Mouse (Mus musculus) ovary, postnatal 14 days (tissue): ENCODE results near the gene Fuk.
A peak's percentile ranks its signal among the peaks of the same experiment; 100 is the strongest.
"Not testable (repeated sequence)": the region's sequence is repeated elsewhere in the genome, so short reads cannot be mapped to it uniquely, and the experiment has no call there.

ENCODE experiments used
- DNase-seq: peaks from one replicate; pipeline ENCODE4 v3.0.0; 2022; ENCODE audit warnings: low spot score

The Fuk gene

DNA sequence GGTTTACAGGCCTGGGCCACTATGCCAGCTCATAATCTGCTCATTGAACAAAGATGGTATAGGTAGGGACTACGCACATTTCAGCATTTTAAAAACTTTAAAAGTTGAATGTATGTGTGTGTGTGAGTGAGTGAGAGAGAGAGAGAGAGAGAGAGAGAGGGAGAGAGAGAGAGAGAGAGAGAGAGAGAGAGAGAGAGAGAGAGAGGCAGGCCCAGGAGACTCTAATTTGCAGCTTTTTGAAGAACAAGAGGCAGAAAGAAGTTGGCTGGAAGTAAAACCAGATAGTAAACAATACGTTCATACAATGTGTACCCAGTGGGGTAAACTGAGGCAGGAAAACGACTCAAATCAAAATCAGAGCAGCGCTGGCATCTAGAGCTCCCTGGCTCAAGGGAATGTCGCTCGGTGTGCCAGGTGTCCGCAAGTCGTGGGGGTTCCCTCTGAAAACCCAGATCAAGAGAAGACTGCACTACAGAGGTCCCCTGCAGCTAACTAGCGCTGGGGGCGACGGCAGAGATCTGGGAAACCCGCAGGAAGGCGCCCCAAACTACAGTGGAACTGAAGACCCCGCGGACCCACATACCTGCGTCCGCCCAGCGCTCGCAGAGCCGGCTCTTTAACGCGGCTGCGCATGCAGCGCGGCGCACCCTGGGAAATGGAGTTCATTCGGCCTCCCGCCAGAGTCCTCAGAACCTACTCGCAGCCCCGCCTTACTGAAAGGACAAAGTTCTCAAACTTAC, at the start of gene Fuk:
Gene Fuk (minus strand): TSS at position 650 of the 740 bp plus-strand sequence.
- peak; percentile 78 for DNase-seq

DNA sequence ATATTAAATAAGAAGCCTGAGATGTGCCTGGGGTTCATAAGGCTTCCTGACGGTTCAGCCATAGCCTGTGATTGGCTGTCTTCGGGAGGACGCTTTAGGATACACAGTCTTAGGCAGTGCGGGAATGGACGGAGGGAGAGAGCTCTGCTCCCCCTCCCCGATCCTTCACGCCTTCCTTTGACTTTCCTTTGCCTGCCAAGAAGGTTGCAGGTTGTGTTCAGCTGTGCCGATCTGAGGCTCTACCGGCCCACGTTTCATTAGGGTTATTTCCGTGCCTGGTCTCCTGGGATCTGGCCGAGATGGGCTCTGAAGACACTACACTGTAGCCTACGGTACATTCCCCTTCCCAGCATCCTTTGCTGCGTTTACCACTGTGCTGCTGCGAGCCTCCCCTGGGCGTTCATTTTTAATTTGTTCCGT, 47.8 kb upstream of the Fuk start:
- no peak for DNase-seq

DNA sequence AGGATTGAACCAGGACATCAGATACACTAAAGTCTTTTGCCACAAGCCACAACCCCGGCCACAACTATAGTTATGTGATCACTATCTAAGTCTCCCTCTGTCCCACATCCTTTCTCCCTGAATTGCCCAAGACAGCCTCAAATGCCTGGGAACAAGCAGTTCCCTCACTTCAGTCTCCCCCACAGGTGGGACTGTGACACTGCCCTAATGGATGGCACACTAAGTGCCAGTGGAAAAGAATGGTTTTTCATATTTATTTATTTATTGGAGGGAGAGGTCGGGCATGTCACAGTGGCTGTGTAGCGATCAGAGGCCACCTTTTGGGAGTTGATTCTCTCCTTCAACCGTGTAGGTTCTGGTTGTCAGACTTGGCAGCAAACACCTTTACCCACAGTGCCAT, 43.4 kb upstream of the Fuk start:
- no peak for DNase-seq

DNA sequence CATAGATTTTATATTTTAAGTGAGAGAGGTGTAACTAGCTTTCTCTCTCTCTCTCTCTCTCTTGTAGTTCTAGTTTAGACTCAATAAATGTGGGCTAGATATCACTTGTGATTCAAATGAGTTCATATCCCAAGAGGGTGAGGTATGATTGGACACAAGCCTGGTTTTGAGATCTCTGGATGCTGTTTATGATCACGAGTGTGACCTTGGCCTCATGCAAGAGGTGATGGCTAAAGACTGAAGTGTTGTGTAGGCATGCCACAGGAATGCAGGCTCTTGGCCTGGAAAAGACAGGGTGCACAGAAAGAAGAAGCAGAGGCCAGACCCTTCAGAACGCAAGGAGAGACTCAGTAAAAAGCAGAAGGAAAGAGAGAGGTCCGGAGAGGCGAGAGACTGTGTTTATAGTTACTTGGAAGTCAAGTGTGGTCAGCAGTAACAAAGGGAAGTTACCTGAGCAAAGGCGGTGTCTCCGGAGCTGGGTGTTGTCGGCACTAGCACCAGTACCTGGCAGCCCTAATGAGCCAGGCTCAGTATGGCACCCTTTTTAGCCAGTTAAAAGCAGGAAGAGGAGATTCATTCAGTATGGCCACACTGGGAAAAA, 42.1 kb upstream of the Fuk start:
- no peak for DNase-seq

DNA sequence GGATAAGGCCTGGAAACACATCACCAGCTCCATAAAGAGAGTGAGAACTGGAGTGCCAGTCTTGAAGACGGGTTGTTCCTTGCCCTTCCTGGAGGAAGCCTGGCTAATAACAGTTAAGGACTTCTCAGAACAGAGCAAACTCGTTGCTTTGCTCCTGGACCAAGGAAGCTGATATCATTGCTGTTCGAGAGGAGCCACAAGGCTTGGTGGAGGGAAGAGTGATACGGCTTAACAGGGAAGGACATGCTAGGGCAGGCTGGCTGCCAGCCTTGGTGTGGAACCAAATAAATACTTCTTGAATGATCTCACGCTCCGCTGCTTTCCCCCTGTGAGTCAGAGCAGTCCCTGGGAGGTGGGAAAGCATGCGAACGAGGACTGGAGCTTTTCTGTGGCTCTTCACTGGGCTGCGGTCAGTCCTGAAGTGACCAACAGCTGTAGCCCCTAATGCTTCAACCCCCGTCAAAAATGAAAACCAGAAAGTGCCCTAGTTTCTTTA, 39.2 kb upstream of the Fuk start:
- peak; percentile 60 for DNase-seq

DNA sequence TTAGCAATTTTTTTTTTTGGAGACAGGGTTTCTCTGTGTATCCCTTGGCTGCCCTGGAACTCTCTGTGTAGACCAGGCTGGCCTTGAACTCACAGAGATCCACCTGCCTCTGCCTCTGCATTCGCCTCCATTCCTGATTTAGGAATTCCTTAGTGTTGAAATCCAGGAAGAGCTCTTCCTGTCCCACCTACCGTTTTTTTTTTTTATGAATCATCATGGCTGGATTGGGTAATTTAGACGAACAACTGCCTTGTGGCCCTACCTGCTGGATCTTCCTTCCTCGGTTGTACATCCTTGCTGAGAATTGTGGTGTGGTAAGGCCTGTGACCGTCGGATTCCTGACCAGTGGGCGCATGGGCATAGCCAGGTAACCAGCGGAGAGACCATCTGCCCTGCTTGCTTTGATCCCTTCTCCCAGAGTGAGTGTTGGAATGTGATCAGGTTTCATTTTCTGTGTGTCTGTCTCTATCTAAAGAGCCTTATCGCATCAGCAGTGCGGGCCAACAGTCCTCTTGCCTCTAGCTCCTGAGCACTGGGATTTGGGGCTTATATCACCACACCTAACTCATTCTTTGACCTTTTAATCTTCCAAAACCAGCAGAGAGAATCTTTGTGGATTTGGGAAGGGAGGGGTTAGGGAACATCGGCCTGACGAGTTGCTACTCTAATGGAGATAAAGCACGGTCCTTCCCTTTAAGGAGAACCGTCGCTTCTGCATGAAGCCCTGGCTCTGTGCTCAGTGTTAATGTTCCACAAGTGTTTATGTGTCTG, 38.6 kb upstream of the Fuk start:
- DNase-seq, result no peak

DNA sequence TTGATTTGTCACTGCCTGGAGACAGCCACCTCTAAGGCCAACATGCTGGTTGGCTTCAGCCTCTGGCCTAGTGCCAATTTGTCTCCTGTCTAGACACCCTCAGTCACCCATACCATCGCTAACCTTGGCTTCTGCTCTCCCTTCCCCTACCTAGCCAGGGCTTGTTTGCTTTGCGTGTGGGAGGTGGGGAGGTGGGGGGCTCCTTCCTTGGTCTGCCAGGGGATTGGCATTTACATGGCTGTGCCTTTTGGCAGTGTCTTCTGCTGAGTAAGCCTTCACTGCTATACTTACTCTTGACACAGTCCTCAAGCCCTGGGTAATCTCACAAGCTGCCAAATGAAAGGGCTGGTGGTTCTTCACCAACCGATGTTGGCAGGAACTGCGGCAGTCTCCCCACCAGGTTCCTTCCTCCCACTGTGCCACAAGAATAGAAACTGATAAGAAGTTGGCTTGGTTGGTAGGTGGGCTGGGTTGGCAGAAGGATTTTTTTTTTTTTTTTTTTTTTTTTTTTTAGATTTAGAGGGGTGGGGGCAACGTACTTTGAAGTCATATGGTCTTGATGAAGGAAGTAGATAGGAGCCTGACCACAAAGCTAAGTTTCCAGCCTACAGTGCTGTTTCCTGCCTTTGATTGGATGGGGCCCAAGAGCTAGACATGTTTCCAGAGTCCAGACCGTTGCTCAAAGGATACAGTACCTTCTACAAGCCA, 36.7 kb upstream of the Fuk start:
- DNase-seq, result no peak

DNA sequence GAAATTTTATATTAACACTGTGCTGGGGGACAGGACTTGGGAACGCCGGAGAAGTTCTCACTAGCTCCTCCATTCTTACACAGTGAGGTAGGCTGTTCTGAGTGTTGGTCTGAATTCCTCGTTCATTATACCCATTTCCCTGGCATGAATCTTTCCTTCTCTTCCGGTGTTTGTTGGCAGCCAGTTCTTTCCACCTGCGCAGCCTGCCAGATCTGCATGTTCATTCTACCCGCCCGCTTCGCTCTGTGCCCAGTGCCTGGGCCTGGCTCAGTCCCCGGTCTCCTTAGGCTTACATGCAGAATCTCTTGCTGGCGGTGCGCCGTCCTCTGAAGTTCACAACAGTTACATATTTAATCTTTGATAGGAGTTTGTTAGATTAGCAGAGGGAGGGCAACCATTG, 33.9 kb upstream of the Fuk start:
- no peak for DNase-seq

DNA sequence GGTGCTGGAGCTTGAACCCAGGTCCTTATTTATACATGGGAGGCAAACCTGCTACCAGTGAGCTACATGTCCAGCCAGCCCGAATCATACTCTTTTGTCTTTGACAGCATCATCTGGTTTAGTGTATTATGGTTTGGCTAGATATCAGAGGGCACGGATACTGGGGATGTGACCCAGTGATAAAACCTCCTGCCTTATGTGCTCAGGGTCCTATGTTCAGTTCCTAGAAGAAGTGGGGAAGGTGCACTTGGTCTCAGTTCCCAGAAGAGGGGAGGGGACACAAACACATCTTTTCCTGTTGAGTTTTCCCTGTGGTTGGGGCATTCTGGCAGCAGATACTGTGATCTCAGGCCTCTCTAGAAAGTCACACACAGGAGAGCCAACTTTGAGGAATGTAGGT, 31.0 kb upstream of the Fuk start:
- DNase-seq, result no peak

DNA sequence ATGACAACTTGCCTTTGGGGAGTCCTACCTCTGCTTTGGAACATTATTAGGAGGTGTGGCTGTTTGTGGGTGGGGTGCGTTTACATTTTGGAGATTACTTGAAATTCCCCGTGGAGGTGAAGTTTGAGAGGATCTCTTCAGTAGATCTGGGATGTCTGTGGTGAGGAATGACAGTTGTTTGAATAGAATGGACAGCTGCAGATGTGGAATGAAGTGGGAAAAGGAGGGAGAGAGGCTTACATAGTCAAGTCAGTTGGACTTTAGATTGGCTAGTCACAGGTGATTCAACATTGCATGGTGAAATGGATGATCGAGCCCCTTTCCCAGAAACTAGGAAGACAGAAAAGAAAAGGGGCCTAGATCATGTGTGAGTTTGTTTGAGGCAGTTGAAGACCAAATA, 30.2 kb upstream of the Fuk start:
- no peak for DNase-seq

DNA sequence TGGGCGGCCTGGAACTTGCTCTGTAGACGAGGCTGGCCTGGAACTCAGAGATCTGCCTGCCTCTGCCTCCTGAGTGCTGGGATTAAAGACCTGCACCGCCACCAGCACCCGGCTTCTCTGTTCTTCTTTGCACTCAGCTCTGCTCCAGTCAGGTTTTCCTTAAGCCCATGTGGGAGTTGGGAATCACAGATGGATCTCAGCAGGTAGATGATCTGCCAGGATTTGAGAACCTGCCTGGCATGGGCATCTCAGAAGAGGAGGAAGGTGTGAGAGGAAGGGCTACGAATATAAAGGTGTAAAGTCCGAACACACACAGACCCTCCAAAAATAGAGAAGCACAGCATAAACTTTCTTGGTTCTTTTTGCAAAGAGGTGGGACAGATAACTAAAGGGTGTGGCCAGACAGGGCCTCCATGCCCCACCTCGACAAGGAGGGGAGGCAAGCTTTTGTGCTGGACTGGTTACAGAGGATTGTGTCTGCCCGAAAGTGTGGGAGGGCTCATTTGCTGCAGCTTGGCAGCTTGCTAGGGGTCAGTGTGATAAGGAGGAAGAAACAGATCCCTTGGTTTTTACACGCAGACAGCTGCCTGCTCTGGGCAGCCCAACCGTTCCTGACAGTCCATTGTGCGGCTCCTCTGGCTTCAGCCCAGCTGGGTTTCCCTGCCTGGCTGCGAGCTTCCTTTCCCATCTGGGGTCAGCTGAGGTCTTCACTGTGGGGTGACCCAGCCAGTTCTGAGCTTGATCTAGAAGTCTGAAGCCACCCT, 29.1 kb upstream of the Fuk start:
- peak; percentile 63 for DNase-seq

DNA sequence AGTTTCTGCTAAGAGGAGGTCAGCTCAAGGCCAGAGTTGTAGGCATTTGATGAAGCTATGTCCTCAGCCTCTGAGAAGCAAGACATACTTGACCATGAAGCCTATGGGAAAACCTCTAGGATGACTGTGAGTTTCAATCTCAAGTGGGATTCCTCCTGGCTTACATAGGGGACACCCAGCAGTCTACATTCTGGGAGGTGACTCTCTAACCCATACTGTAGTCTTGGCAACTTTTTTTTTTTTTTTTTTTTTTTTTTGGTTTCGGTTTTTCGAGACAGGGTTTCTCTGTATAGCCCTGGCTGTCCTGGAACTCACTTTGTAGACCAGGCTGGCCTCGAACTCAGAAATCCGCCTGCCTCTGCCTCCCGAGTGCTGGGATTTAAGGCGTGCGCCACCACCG, 27.4 kb upstream of the Fuk start:
- DNase-seq, result not testable (repeated sequence)

DNA sequence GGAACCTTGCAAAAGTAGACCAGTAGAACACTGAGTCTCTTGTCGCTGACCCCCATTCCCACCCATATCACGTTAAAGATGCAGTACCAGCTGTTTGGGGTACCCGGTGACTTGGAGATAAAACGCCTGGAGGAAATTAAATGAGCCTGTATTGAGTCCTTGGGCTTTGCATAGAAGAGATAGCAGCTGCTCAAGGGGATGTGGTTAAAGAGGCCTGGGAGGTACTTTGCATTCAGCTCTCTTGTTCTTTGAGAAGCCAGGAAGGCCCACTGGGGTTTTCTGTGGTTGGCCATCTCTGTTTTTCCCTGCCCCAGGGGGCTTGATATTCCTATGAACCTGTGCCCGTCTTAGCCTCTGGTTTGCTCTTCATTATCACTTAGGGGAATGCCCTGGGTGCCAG, 26.8 kb upstream of the Fuk start:
- no peak for DNase-seq

DNA sequence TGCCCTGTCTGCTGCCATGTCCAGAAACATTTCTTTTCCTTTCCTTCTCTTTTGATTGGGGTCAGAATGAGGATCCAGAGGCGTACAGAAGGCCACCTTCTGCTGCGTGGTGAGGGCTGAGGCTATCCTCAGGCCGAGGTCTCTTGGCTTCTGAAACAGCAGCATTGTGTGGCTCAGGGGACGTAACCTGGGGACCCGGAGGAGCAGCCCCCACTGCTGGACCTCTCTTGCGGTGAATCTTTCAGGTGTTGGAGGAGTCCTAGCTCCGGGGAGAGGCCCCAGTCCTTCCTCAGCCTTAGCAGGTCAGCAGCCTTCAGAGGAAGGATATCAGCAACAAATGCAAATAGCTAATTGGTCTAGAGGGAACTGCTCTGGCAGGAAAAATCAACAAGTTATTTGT, 26.1 kb upstream of the Fuk start:
- DNase-seq, result no peak

DNA sequence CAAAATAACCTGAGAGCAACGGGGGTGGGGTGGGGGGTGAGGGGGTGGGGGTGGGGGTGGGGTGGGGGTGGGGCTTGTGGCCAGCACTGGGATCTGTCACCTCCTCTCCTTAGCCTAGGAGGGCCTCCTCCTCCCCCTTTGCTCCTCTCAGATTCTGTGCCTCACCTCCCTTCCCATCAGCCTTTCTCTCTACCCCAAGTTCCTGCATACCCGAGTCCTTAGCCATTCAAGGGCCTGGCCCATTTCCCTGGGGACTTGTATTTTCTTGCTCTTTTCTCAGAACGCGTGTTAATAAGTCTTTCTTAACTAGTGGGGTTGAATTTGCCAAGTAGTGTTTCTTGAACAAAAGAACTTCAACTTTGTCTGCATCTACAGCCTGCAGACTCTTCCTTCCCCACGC, 24.4 kb upstream of the Fuk start:
- DNase-seq, result no peak

DNA sequence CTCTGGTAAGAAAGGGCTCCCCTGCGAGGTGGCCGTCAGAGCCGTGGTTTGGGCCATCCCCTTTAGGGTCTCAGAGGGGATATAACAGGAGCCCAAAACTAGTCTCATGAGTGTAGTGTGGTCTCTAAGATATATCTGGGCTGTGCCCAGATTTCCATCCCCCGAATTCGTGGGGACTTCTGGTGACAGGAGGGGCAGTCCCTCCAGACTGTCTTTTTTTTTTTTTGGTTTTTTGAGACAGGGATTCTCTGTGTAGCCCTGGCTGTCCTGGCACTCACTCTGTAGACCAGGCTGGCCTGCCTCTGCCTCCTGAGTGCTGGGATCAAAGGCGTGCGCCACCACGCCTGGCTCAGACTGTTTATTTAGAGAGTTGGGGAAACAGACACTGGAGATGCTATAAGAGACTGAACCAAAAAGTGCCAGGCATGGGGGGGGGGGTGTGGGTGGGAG, 23.4 kb upstream of the Fuk start:
- no peak for DNase-seq

DNA sequence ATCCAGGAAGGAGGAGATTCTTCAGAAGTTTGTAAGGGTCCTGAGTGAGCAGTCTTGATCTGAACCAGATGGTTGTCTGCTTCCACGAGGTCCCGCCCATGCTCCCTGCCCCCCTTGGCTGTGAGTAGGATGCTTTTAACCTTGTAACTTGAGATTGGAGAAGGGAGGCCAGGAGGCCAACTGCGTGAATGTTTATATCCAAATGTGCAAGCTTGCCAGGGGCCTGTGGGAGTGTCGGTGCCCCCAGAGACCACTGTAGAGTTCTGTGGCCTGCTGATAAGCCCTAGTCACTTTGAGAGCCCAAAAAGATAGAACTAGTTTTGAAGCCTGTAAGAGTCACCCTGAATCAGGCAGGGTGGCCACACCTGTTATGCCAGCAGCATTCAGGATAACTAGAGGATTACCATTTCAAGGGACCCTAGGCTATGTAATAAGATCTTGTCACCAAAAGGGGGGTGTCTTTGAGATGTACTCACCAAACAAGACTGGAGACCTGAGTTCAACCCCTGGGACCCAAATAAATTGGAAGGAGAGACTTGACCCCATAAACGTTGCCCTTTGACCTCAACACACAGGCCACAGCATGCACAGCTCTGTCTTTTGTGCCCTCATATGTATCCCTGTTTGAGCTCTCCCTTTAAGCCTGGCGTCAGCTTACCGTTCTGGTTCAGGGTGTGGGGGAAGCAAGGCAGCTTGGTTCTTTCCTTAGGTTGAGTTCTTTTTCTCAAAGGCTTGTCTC, 19.4 kb upstream of the Fuk start:
- no peak for DNase-seq

DNA sequence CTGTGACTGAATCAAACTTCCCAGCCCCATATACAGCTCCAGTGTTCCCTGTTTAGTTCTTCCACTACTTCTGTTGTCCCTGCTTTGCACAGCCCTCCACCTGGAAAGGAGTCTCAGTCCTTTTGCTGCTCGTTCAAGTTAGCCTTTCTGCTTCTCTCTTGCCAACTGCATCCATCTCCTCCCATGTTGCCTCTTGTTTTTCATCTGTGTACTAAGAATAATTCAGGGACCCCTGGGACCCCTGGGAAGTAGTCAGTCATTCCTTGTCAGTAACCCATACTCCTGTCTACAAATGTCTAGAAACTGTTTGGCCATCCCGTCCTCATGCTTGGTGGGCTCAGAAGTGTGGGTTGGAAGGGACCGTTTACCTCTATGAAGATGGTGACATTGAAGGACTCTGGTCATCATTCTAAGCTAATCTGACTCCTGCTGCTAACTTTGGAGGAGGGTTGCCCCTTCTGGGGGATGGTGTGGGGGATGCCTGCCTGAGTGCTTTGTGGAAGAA, 18.5 kb upstream of the Fuk start:
- DNase-seq, result no peak

DNA sequence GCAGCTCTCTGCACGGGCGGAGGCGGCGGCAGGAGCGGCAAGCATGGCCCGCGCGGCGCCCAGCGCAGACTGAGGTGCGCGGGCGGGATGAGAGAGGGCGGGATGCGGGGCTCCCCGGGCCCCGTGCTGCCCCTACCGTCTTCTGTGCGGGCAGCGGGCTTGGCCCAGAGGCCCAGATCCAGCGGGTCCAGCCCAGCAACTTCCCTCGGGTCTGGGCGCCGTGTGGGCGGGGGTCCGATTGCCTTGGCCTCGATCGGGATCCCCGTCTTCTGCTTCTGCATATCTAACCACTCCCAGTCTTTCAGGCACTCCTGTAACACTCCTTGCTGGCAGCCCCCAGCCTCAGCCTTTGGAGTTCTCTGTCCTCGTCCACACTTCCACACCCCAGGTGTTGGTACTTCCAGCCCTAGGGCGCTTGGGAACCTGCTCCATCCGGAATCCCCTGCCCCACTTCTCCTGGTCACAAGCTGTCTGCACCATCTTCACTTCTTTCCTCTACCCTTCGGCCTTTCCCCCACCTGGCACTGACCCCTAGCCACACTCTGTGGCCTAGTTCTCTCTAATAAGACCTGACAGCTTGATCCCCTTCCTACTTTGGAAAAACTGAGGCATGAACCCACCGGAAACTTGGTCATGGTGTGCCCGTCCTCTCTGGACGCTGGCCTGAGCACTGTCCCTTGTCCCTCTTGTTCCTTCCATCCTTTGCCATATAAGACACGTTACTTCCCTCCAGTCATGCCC, 17.9 kb upstream of the Fuk start:
- peak; percentile 30 for DNase-seq
